Mouse (Mus musculus): ENCODE measurements at regions not wholly inside any gene's neighbourhood (a gene's known extent, or its start where the extent isn't known, plus 50 kb on each side); places are given as distances from the start of the nearest gene placed in this dataset.

- TF ChIP-seq POLR2A (IDR thresholded peaks at IDR 0.05; ENCODE audit: borderline replicate concordance, insufficient read depth, low read length) (no peak), CTCF (IDR thresholded peaks at IDR 0.05; ENCODE audit: borderline replicate concordance, insufficient read depth, low read depth, low read length) (no peak)
These were observed 95.2 kb downstream of the Fasl start for GRCm38 (mm10) chr1:161692836-161693767.
